Mouse (Mus musculus) CH12.LX (cell line): ENCODE measurements at regions not wholly inside any gene's neighbourhood (a gene's known extent, or its start where the extent isn't known, plus 50 kb on each side); places are given as distances from the start of the nearest gene placed in this dataset.

ENCODE experiments used
- DNase-seq: peaks from one replicate; pipeline ENCODE4 v3.0.0-alpha.2; 2013; ENCODE audit errors: extremely low read depth
- H3K27ac ChIP-seq: 2 replicates; pipeline ENCODE4 v1.5.1; 2012; ENCODE audit warnings: low read depth, mild to moderate bottlenecking, control low read depth, moderate library complexity; ENCODE audit not compliant: insufficient read depth
- H3K27me3 ChIP-seq: replicated peaks from 2 replicates; pipeline ENCODE3; 2012; ENCODE audit warnings: inconsistent platforms
- H3K36me3 ChIP-seq, 2 experiments: replicated peaks in 1 of 2; 2 replicates each; pipeline versions ENCODE3 to v1.6.1; 2012; ENCODE audit warnings: inconsistent platforms in 1 of 2, low read length in 1 of 2, mild to moderate bottlenecking in 1 of 2, mixed read lengths in 1 of 2, moderate library complexity in 1 of 2; ENCODE audit not compliant: control insufficient read depth in 1 of 2, insufficient read depth in 1 of 2
- H3K4me1 ChIP-seq, 2 experiments: 2 replicates each; pipeline ENCODE4 v1.6.1; 2012; ENCODE audit warnings: inconsistent platforms in 1 of 2, moderate library complexity in 1 of 2; ENCODE audit not compliant: insufficient read depth in 2 of 2, control insufficient read depth in 1 of 2
- H3K4me2 ChIP-seq: 2 replicates; pipeline ENCODE4 v1.6.1; 2012; ENCODE audit warnings: low read depth, mild to moderate bottlenecking, control low read depth; ENCODE audit not compliant: poor library complexity, insufficient read depth, severe bottlenecking
- H3K4me3 ChIP-seq, 3 experiments: fragments of 150-350 bp in 1 of 3; sonication (generic) in 1 of 3; replicated peaks in 1 of 3; 2 replicates each; pipeline versions ENCODE3 to v1.5.1; 2011 to 2012; ENCODE audit warnings: low read depth in 2 of 3, low read length in 2 of 3, mild to moderate bottlenecking in 2 of 3, moderate library complexity in 2 of 3, control low read depth in 1 of 3, improper control_type of control experiment in 1 of 3, inconsistent platforms in 1 of 3, mixed read lengths in 1 of 3; ENCODE audit not compliant: poor library complexity in 1 of 3
- H3K79me2 ChIP-seq: replicated peaks from 2 replicates; pipeline ENCODE4 v1.6.1; 2012; ENCODE audit warnings: mild to moderate bottlenecking, moderate library complexity; ENCODE audit not compliant: control insufficient read depth, poor library complexity, insufficient read depth, severe bottlenecking; ENCODE audit errors: extremely low read depth
- H3K9ac ChIP-seq: 2 replicates; pipeline ENCODE4 v1.6.1; 2012; ENCODE audit warnings: low read depth, mild to moderate bottlenecking, control low read depth, moderate library complexity; ENCODE audit not compliant: insufficient read depth
- H3K9me3 ChIP-seq: replicated peaks from 2 replicates; pipeline ENCODE3; 2012; ENCODE audit warnings: low read length, inconsistent platforms, mixed read lengths
- CHD1 ChIP-seq: IDR thresholded peaks from 2 replicates; pipeline ENCODE4 v1.6.1; 2012; ENCODE audit warnings: low read depth, low read length, improper control_type of control experiment, inconsistent platforms
- CHD2 ChIP-seq: IDR thresholded peaks from 2 replicates; pipeline ENCODE4 v1.6.1; 2011; ENCODE audit warnings: low read length, improper control_type of control experiment
- E2F4 ChIP-seq: IDR thresholded peaks from 2 replicates; pipeline ENCODE4 v1.6.1; 2011; ENCODE audit warnings: low read depth, low read length, improper control_type of control experiment; ENCODE audit not compliant: insufficient replicate concordance
- ELF1 ChIP-seq: IDR thresholded peaks from 2 replicates; pipeline ENCODE4 v1.6.1; 2014; ENCODE audit warnings: low read depth, mild to moderate bottlenecking, inconsistent platforms, low read length, improper control_type of control experiment
- ETS1 ChIP-seq: conservative IDR thresholded peaks from 2 replicates; pipeline ENCODE4 v1.6.1; 2012; ENCODE audit warnings: low read depth, mild to moderate bottlenecking, inconsistent platforms, low read length, improper control_type of control experiment, moderate library complexity
- GABPA ChIP-seq: IDR thresholded peaks from 2 replicates; pipeline ENCODE4 v1.6.1; 2012; ENCODE audit warnings: low read depth, low read length, improper control_type of control experiment, inconsistent platforms; ENCODE audit not compliant: insufficient replicate concordance
- JUN ChIP-seq: IDR thresholded peaks from 2 replicates; pipeline ENCODE4 v1.6.1; 2011; ENCODE audit warnings: low read depth, mild to moderate bottlenecking, low read length, improper control_type of control experiment, moderate library complexity; ENCODE audit not compliant: insufficient read depth
- KAT2A ChIP-seq: IDR thresholded peaks from 2 replicates; pipeline ENCODE4 v1.6.1; 2012; ENCODE audit warnings: low read length, improper control_type of control experiment, inconsistent platforms; ENCODE audit not compliant: insufficient replicate concordance
- MAZ ChIP-seq: IDR thresholded peaks from 2 replicates; pipeline ENCODE4 v1.6.1; 2012; ENCODE audit warnings: low read depth, mild to moderate bottlenecking, inconsistent platforms, low read length, improper control_type of control experiment, moderate library complexity
- POLR2A ChIP-seq: IDR thresholded peaks from 2 replicates; pipeline ENCODE4 v1.6.1; 2011; ENCODE audit warnings: low read depth, mild to moderate bottlenecking, improper control_type of control experiment, low read length
- POLR2AphosphoS2 ChIP-seq: IDR thresholded peaks from 2 replicates; pipeline ENCODE4 v1.6.1; 2011; ENCODE audit warnings: low read depth, low read length, improper control_type of control experiment
- RCOR1 ChIP-seq: conservative IDR thresholded peaks from 2 replicates; pipeline ENCODE4 v1.6.1; 2012; ENCODE audit warnings: low read depth, mild to moderate bottlenecking, inconsistent platforms, low read length, improper control_type of control experiment
- SMC3 ChIP-seq: IDR thresholded peaks from 2 replicates; pipeline ENCODE4 v1.6.1; 2011; ENCODE audit warnings: low read depth, low read length, improper control_type of control experiment
- TCF12 ChIP-seq: IDR thresholded peaks from 2 replicates; pipeline ENCODE4 v1.6.1; 2014; ENCODE audit warnings: low read depth, mild to moderate bottlenecking, inconsistent platforms, low read length, improper control_type of control experiment
- UBTF ChIP-seq: IDR thresholded peaks from 2 replicates; pipeline ENCODE4 v1.6.1; 2012; ENCODE audit warnings: low read depth, mild to moderate bottlenecking, inconsistent platforms, low read length, improper control_type of control experiment, moderate library complexity
- USF1 ChIP-seq: IDR thresholded peaks from 2 replicates; pipeline ENCODE4 v1.6.1; 2014; ENCODE audit warnings: low read depth, mild to moderate bottlenecking, inconsistent platforms, low read length, improper control_type of control experiment
- ZKSCAN1 ChIP-seq: IDR thresholded peaks from 2 replicates; pipeline ENCODE4 v1.6.1; 2012; ENCODE audit warnings: low read depth, inconsistent platforms, low read length, improper control_type of control experiment, borderline replicate concordance
- dilution Hi-C: fragments of 300-500 bp; cut with MboI; formaldehyde crosslinking; loops from 2 replicates; pipeline ENCODE4 v1.14.3; 2020; ENCODE audit warnings: low sequenced_read_pairs; ENCODE audit not compliant: extremely low pct_unique_long_range_greater_than_20kb, extremely low pct_ligation_motif_present
- in situ Hi-C: fragments of 300-500 bp; cut with MboI; formaldehyde crosslinking; loops from 3 replicates; pipeline ENCODE4 v1.14.3; 2019; ENCODE audit warnings: low sequenced_read_pairs, low pct_ligation_motif_present, low pct_unique_long_range_greater_than_20kb, mixed read lengths

- TF ChIP-seq ETS1 (no peak), CHD2 (no peak), POLR2A (no peak), KAT2A (no peak), E2F4 (no peak), CHD1 (no peak), TCF12 (no peak), MAZ (no peak)
- in situ Hi-C loops, result no loop called here
Measured at GRCm38 (mm10) chr19:29199117-29199823, 52.4 kb upstream of the Jak2 start.

GRCm38 (mm10) chr19:29201674-29202073 is 50.0 kb upstream of the Jak2 start:
- Histone ChIP-seq H3K4me1 (peaks cover 4% of the 10 kb centered on the region in 2 experiments; a peak in 2 of 4 replicates), H3K4me2 (no peak overlapping the region), H3K4me3 (no peak overlapping the region), H3K9me3 (no peaks in the 10 kb centered on the region), H3K27me3 (no peaks in the 10 kb centered on the region), H3K27ac (no peak overlapping the region), H3K9ac (no peak overlapping the region), H3K79me2 (no peaks in the 10 kb centered on the region), H3K36me3 (no peaks in the 10 kb centered on the region)
- TF ChIP-seq RCOR1 (no peak), UBTF (no peak), GABPA (no peak), POLR2A (no peak), ZKSCAN1 (no peak), ELF1 (no peak), MAZ (no peak), SMC3 (no peak), TCF12 (no peak), CHD2 (no peak), POLR2AphosphoS2 (no peak), JUN (no peak), USF1 (no peak)
- in situ Hi-C loops, result loop anchor here (10.0 kb wide), 1 partner anchor 77 kb away; no protein-coding TSS in a partner anchor
- DNase-seq, result no peak
- dilution Hi-C loops, result no loop called here

More at GRCm38 (mm10) chr19:29199117-29199823, 52.4 kb upstream of the Jak2 start:
- dilution Hi-C loops, result no loop called here
- Histone ChIP-seq H3K27me3 (no peaks in the 10 kb centered on the region), H3K27ac (no peak overlapping the region), H3K79me2 (no peaks in the 10 kb centered on the region), H3K36me3 (no peaks in the 10 kb centered on the region), H3K4me3 (no peak overlapping the region), H3K9ac (no peak overlapping the region), H3K9me3 (no peaks in the 10 kb centered on the region), H3K4me1 (peaks cover 7% of the 10 kb centered on the region in 2 experiments; a peak in 2 of 4 replicates), H3K4me2 (no peak overlapping the region)
- no peak for DNase-seq
